Mouse (Mus musculus): Measurements from ENCODE around the gene Hus1.

Gene Hus1

GRCm38 (mm10) chr11:8978154-8978553 is 32.8 kb downstream of the Hus1 start:
- DNase-seq (ENCODE audit: low spot score in 2 of 2) = no peak

- DNase-seq (ENCODE audit: low spot score in 2 of 2) = no peak
Observed at GRCm38 (mm10) chr11:8973166-8973565, 37.8 kb downstream of the Hus1 start, which contains the start of gene Pkd1l1. Gene Pkd1l1, minus strand, starts transcription at chr11:8973266.

DNA sequence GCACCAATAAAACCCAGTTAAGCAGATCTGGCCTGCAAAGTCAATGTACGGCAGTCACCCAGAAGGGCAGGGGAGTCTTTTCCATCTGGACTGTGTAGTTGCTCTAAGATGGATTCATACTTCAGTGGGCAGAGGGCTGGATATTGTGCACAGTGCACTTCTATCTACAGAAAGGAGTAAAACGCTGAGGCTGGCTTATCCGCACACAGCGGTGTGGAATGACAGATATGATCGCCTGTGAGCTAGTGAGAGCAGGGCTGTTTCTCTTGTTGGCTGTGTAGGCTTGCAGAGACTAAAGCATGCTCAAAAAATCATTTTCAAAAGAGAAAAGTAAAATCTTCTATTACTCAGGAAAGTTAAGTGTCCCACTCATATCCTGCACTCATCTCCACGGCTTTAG is 38.9 kb downstream of the Hus1 start:
- DNase-seq (ENCODE audit: low spot score in 2 of 2) = no peak

- no peak for DNase-seq (ENCODE audit: low spot score in 2 of 2)
Observed at GRCm38 (mm10) chr11:8970509-8970908, 40.5 kb downstream of the Hus1 start.

GRCm38 (mm10) chr11:8968094-8968493 is 42.9 kb downstream of the Hus1 start:
- no peak for DNase-seq (ENCODE audit: low spot score in 2 of 2)

GRCm38 (mm10) chr11:8958572-8958971 is 52.4 kb downstream of the Hus1 start:
- no peak for DNase-seq (ENCODE audit: low spot score in 2 of 2)

- peak in 1 of 2 experiments; percentile 11 for DNase-seq (ENCODE audit: low spot score in 2 of 2)
Observed at GRCm38 (mm10) chr11:8958108-8958507, 52.9 kb downstream of the Hus1 start.

DNA sequence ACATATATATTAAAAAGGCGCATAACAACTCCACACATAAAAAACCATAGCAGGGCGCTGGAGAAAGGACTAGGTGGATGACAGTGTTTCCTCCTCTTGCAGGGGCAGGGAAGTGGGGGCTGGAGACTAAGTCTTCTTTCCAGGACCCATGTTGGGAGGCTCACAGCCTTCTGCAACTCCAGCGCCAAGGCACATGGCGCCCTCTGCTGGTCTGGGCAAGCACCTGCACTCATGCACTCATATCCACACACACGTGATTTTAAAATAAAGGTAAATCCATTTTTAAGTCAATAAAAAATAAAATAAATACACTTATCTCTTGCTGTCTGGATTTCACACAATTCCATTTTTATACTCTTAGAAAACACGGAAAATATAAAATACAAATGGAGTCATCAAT is 54.0 kb downstream of the Hus1 start:
- no peak for DNase-seq (ENCODE audit: low spot score in 2 of 2)

- no peak for DNase-seq (ENCODE audit: low spot score in 2 of 2)
Observed at GRCm38 (mm10) chr11:8955678-8956077, 55.3 kb downstream of the Hus1 start.

- no peak for DNase-seq (ENCODE audit: low spot score in 2 of 2)
Observed at GRCm38 (mm10) chr11:8949765-8950430, 61.1 kb downstream of the Hus1 start.

GRCm38 (mm10) chr11:8948871-8949270 is 62.1 kb downstream of the Hus1 start:
- DNase-seq (ENCODE audit: low spot score in 2 of 2) = no peak

DNA sequence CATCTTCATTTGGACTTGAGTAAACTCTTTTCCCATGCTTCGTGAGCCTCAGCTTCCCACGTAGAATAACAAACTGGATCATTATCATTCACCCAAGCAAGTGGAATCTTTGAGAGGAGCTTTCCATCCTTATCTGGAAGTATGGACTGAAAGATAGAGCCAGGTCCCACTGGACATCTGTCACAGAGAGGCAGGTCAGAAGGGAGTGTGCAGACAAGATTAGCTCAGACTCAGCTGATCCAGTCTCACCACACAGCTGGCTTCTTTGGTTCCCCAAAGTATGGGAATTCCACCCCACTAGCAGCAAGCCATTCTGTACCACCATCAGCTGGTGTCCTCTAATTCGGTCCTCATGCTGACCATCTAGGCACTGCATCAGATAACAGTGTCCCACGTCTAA is 66.9 kb downstream of the Hus1 start:
- no peak for DNase-seq (ENCODE audit: low spot score in 2 of 2)

Data from urinary bladder, postnatal 36 days (tissue).